Mouse (Mus musculus) intestine, embryonic 14.5 days (tissue): ENCODE measurements around the gene Cfap46. TPM values are rescaled to one million over a fixed set of nuclear protein-coding genes. Genes with fewer than 3 reads are reported as not detected.

Experiments
- ATAC-seq: fragments of 200-750 bp; cut with Nextera tagmentation; replicated peaks from 2 replicates; pipeline ENCODE4 v1.8.0; 2017; ENCODE audit warnings: low read depth, moderate number of reproducible peaks, moderate TSS enrichment, moderate library complexity; ENCODE audit not compliant: low FRiP score, low TSS enrichment
- DNase-seq: peaks from one replicate; pipeline ENCODE4 v3.0.0-alpha.2; 2018; ENCODE audit warnings: low spot score
- H3K27ac ChIP-seq: fragments of 300-500 bp; sonication (generic); 2 replicates; pipeline ENCODE4 v1.5.1; 2014; ENCODE audit warnings: low read depth, mild to moderate bottlenecking, control low read depth
- H3K27me3 ChIP-seq: fragments of 300-500 bp; sonication (generic); replicated peaks from 2 replicates; pipeline ENCODE4 v1.6.1; 2014; ENCODE audit warnings: low read length, control low read depth; ENCODE audit not compliant: control insufficient read depth, insufficient read depth
- H3K36me3 ChIP-seq: fragments of 300-500 bp; sonication (generic); 2 replicates; pipeline ENCODE4 v1.6.1; 2014; ENCODE audit warnings: low read length, control low read depth; ENCODE audit not compliant: control insufficient read depth, insufficient read depth
- H3K4me1 ChIP-seq: fragments of 300-500 bp; sonication (generic); replicated peaks from 2 replicates; pipeline ENCODE4 v1.6.1; 2014; ENCODE audit warnings: low read length, control low read depth, mixed read lengths; ENCODE audit not compliant: control insufficient read depth, insufficient read depth
- H3K4me2 ChIP-seq: fragments of 300-500 bp; sonication (generic); 2 replicates; pipeline ENCODE4 v1.6.1; 2014; ENCODE audit warnings: low read length
- H3K4me3 ChIP-seq: fragments of 300-500 bp; sonication (generic); 2 replicates; pipeline ENCODE4 v1.5.1; 2014; ENCODE audit warnings: low read depth, low read length, control low read depth, mixed read lengths
- H3K9ac ChIP-seq: fragments of 300-500 bp; sonication (generic); 2 replicates; pipeline ENCODE4 v1.6.1; 2014; ENCODE audit warnings: mild to moderate bottlenecking, low read length
- H3K9me3 ChIP-seq: fragments of 300-500 bp; sonication (generic); 2 replicates; pipeline ENCODE4 v1.6.1; 2016; ENCODE audit warnings: low read length, control low read depth; ENCODE audit not compliant: control insufficient read depth
- WGBS: fragments of 180-500 bp; shearing (Covaris S2); extraction: QIAGEN DNeasy Blood & Tissue Kit; methylation state at CpG from one replicate; pipeline ENCODE4 v1.1.7; 2014; 5-methylcytosine and 5-hydroxymethylcytosine counted together
- polyA plus RNA-seq: library from polyadenylated mRNA; unstranded; fragments of >200 nt; fragmentation: Nextera tagmentation; extraction: Ambion mirVana; gene quantifications from 2 replicates; pipeline ENCODE4 v1.2.1, GENCODE M21; 2014

Gene Cfap46
- polyA plus RNA-seq, 1 experiment from 2014 or later = 0.14 TPM

DNA sequence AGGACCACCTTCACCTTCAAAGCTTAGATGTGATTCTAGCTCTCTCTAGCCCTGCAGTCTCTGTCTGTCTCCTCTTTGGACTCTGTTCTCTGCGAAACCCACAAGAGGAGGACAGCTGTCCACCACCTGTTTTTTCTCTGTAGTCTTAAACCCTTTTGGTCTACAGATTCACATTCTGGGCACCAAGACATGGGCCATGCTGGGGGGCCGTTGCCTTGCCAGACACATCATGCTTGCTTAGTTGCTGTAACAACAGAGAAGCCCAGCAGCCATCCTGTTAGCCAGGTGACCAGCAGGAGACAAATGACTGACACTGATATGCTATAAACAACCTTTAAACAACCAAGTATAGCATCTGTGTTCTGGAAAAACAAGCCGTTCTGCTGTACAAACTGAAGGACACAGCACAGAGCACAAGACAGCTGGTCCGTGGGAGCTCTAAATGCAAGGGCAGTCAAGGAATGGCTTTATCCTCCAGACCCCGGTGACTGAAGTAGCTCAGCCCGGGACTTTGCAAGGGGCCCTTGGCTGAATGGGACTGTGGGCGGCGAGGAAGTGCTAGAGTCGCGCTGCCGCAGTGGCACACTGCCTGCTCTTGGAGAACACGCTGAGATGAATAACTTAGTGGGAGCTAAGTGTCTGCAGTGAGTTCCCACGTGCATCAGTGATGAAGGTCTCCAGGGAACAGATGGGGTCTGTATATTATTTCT is 22.9 kb upstream of the Cfap46 start:
- H3K9me3 ChIP-seq = no peaks in the 10 kb centered on the region
- DNase-seq = no peak
- H3K4me3 ChIP-seq = no peak overlapping the region
- no peak overlapping the region for H3K27ac ChIP-seq
- H3K27me3 ChIP-seq = no peaks in the 10 kb centered on the region
- H3K9ac ChIP-seq = no peak overlapping the region
- H3K36me3 ChIP-seq = no peaks in the 10 kb centered on the region
- 38% methylated on average over 13 of the region's 13 CpGs for WGBS
- no peak for ATAC-seq
- 0 out of 2 replicates have a peak, but pooled peaks cover 11% of the 10 kb centered on the region for H3K4me1 ChIP-seq
- no peak overlapping the region for H3K4me2 ChIP-seq

- 92% methylated on average over 8 of the region's 8 CpGs for WGBS
- no peak for ATAC-seq
These were observed 22.2 kb upstream of the Cfap46 start for GRCm38 (mm10) chr7:139705781-139706180.

DNA sequence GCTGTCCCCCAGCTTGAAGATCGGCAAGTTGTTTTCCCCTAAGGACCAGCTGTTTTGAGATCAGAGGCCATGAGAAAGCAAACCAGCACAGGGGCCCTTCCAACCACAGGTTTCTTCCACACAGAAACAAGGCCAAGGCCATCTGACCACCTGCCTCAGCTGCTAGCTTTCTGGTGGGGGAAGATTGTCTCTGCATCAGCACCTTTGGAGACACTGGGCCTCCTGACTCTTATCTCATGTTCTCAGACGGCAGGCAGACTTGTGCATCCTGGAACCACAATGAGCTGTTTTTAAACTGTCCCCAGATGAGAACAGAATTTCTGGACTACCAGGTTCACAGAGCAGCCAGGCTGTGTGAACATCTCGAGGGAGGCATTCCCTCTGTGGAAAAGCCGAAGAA is 21.5 kb upstream of the Cfap46 start:
- ATAC-seq (no peak), DNase-seq (no peak)
- Histone ChIP-seq H3K27me3 (no peaks in the 10 kb centered on the region), H3K4me3 (no peak overlapping the region), H3K4me1 (0 out of 2 replicates have a peak, but pooled peaks cover 11% of the 10 kb centered on the region), H3K27ac (no peak overlapping the region), H3K9me3 (no peaks in the 10 kb centered on the region), H3K36me3 (no peaks in the 10 kb centered on the region), H3K9ac (no peak overlapping the region), H3K4me2 (no peak overlapping the region)
- WGBS = 76% methylated on average over 4 of the region's 4 CpGs

More at GRCm38 (mm10) chr7:139705781-139706180, 22.2 kb upstream of the Cfap46 start:
- no peaks in the 10 kb centered on the region for H3K9me3 ChIP-seq
- DNase-seq = no peak
- no peaks in the 10 kb centered on the region for H3K27me3 ChIP-seq
- H3K9ac ChIP-seq = no peak overlapping the region
- H3K27ac ChIP-seq = no peak overlapping the region
- H3K4me3 ChIP-seq = no peak overlapping the region
- no peak overlapping the region for H3K4me2 ChIP-seq
- no peaks in the 10 kb centered on the region for H3K36me3 ChIP-seq
- 0 out of 2 replicates have a peak, but pooled peaks cover 11% of the 10 kb centered on the region for H3K4me1 ChIP-seq

DNA sequence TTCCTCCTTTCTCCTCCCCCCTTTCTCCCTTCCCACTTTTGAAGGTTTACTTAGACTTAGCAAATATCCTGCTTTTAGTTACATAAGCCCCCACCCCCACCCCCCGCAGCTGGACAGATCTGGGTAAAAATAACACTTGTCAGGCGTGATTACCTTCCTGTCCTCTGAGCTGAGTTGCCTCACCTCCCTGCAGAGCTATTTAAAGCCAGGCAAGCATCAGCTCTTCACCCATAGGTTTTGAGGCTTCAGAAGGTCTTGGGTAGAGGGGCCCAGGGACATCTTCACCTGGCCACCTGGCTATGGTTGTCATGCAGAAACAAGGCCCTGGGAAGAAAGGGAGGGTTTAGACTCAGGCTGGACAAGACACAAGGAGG is 20.2 kb upstream of the Cfap46 start:
- Histone ChIP-seq H3K36me3 (no peaks in the 10 kb centered on the region), H3K4me2 (no peak overlapping the region), H3K4me1 (0 out of 2 replicates have a peak, but pooled peaks cover 11% of the 10 kb centered on the region), H3K27ac (no peak overlapping the region), H3K9me3 (no peaks in the 10 kb centered on the region), H3K9ac (no peak overlapping the region), H3K4me3 (no peak overlapping the region), H3K27me3 (no peaks in the 10 kb centered on the region)
- DNase-seq (no peak), ATAC-seq (no peak)
- WGBS = 2% methylated on average over 2 of the region's 2 CpGs

- no peak overlapping the region for H3K4me2 ChIP-seq
- no peaks in the 10 kb centered on the region for H3K9me3 ChIP-seq
- 33% methylated on average over 6 of the region's 6 CpGs for WGBS
- 0 out of 2 replicates have a peak, but pooled peaks cover 11% of the 10 kb centered on the region for H3K4me1 ChIP-seq
- no peak overlapping the region for H3K27ac ChIP-seq
- no peak overlapping the region for H3K9ac ChIP-seq
- no peak overlapping the region for H3K4me3 ChIP-seq
- ATAC-seq (peak; percentile 85), DNase-seq (peak; percentile 89)
- no peaks in the 10 kb centered on the region for H3K27me3 ChIP-seq
- no peaks in the 10 kb centered on the region for H3K36me3 ChIP-seq
These were observed 19.7 kb upstream of the Cfap46 start for GRCm38 (mm10) chr7:139703146-139703825.

- H3K4me3 ChIP-seq = no peak overlapping the region
- no peak overlapping the region for H3K4me2 ChIP-seq
- no peaks in the 10 kb centered on the region for H3K27me3 ChIP-seq
- DNase-seq (no peak), ATAC-seq (no peak)
- no peak overlapping the region for H3K9ac ChIP-seq
- peaks cover 3% of the 10 kb centered on the region; the same call in 1 of the 2 replicates for H3K9me3 ChIP-seq
- 44% methylated on average over 6 of the region's 6 CpGs for WGBS
- 0 out of 2 replicates have a peak, but pooled peaks cover 8% of the 10 kb centered on the region for H3K4me1 ChIP-seq
- H3K27ac ChIP-seq = no peak overlapping the region
- no peaks in the 10 kb centered on the region for H3K36me3 ChIP-seq
These were observed 18.2 kb upstream of the Cfap46 start for GRCm38 (mm10) chr7:139701651-139702301.

DNA sequence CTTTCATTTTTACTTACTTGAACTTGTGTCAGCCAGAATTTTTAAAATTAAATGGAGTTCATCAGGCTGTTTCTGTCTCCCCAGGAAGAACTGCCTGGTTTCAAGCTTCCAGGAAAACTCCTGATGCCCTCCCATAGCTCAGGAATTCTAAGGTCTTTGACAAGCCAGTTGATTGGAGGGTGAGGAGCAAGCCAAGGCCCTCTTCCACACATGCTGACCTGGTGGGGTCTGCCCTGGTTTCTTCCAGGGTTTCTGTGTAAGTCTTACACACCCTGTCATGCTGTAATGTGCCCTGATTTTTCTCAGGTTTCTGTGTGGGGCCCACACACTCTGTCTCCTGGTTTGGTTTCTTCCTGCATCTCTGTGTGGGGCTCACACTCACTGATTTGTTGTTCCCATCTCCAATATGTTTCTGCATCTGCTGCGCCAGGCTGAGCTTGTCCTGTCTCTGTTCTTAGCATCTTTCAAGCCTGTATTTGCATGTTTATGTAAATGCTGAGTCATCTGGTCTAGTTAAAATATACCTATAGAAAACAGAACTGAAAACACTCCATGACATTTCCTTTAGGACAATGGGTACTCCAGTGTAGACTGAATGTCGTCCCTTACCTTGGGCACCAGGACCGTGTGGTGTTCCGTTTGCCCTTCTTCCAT is 9.2 kb upstream of the Cfap46 start:
- no peaks in the 10 kb centered on the region for H3K4me1 ChIP-seq
- no peak overlapping the region for H3K9ac ChIP-seq
- H3K9me3 ChIP-seq = peaks cover 3% of the 10 kb centered on the region; the same call in 1 of the 2 replicates
- no peaks in the 10 kb centered on the region for H3K36me3 ChIP-seq
- no peak overlapping the region for H3K27ac ChIP-seq
- ATAC-seq (no peak), DNase-seq (no peak)
- WGBS = 89% methylated on average over 4 of the region's 4 CpGs
- no peak overlapping the region for H3K4me2 ChIP-seq
- no peak overlapping the region for H3K4me3 ChIP-seq
- no peaks in the 10 kb centered on the region for H3K27me3 ChIP-seq

DNA sequence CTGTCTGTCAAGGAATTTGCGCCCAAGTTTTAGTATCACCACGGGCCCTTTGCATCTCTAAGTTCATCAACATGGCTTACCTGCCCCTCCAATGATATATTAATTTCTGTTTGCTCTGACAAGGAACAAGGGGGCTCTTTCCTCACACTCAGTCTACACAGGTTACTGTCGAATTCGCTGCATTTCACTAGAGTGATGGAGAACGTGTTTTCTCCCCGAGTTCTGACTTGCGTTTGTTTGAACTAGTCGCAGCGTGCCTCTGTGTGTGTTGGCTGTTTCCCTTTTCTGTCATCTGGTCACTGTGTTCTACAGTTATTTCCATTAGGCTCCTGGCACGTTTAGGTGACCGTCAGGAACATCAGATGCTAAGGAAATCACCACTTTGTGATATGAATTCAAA is 8.6 kb upstream of the Cfap46 start:
- ATAC-seq (no peak), DNase-seq (no peak)
- no peak overlapping the region for H3K9ac ChIP-seq
- no peaks in the 10 kb centered on the region for H3K27me3 ChIP-seq
- H3K4me1 ChIP-seq = no peaks in the 10 kb centered on the region
- no peaks in the 10 kb centered on the region for H3K9me3 ChIP-seq
- H3K27ac ChIP-seq = no peak overlapping the region
- no peak overlapping the region for H3K4me3 ChIP-seq
- 83% methylated on average over 11 of the region's 11 CpGs for WGBS
- no peak overlapping the region for H3K4me2 ChIP-seq
- no peaks in the 10 kb centered on the region for H3K36me3 ChIP-seq
